Mouse (Mus musculus): ENCODE measurements around the gene Tspo. TPM values are rescaled to one million over a fixed set of nuclear protein-coding genes. Genes with fewer than 3 reads are reported as not detected.

Tspo gene
- total RNA-seq, 2 experiments from 2014 or later: 119 to 209 TPM

DNA sequence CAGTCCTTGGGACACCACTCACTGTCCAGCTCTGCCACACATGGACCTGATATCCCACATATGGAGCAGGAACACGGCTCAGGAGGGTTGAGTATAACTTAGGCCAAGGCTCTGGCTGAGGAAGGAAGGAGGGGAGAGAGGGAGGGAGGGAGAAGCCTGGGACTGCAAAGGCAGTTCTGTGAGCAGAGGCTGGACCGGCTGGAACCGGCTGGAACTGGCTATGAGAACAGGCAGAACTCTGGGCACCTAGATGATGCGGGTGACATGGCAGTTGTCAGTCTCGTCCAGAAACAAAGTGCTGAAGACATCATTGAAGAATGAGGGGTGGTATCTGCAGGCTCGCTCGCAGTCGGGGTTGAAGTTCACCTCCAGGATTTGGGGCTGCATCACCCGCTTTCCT, 13.3 kb downstream of the Tspo start:
- ATAC-seq (ENCODE audit: poor library complexity, severe bottlenecking): no peak

DNA sequence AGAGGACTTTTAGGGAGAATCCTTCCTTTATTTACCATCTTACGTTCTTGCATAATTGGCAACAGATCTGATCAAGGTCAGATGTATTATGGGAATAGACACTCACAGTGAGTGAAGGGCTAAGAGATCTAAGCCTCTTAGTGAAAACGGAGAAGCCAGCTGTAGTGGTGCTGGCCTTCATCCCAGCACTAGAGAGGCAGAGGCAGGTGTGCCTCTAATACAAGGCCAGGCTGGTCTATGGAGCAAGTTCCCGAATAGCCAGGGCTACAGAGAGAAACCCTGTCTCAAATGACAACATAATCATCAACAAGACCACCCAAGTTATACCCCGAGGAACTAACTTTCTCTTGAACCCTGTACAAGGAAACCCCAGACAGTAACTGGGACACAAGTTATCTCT, 19.5 kb downstream of the Tspo start:
- no peak for ATAC-seq (ENCODE audit: poor library complexity, severe bottlenecking)

DNA sequence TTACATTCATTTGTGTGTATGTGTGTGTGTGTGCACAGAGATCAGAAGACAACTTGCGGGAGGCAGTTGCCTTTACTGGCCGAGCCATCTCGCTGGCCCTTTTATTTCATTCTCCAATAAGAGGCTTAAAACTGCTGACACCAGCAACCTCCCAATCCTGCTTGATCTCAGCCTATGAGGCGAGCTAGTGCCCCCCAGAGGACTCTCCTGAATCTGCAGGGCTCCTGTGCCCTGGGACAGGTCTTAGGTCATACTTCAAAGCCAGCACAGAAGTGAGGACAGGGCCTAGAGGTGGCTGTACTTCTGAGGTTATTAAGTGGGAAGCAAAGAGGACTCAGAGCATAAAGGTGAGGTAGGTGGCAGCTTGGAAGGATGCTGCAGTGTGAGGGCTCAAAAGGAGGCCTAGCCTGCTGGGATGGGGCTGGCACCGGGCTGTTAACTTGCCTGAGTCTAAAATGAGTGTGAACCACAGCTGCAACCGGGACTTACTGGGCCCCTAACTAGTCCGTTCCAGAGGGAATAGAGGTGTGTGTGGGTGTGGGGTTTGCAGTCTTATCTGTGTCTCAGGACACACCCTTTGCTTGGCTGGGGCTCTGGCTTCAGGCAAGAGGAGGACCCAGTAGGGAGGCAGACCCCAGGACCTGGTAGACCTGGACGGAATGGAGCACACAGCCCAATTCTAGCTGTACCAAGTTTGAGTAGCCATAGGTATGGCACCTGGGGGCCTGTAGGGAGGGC, 20.2 kb downstream of the Tspo start:
- ATAC-seq (ENCODE audit: poor library complexity, severe bottlenecking): peak; percentile 77

DNA sequence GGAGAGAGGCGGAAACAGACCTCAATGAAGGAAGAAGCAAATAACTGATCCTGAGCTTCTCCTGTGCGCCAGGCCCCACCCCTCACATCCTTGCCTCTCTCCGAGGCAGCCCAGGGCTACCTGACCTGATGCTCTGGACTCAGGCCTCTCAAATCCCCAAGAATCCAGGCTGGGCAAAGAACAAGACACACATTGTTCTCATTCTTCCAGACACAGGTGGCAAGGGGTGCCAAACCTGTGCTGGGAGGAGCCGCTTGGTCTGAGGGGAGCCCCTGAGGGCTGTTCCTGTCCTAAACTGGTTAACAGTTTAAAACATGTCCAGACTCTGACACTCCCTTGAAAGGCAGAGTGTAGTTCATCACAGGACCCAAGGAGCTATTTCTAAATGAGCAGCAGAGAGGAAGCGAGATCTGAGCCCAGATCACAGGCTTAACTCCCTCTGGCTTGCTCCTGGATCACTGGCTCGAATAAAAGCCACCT, 21.4 kb downstream of the Tspo start:
- ATAC-seq (ENCODE audit: poor library complexity, severe bottlenecking): no peak

DNA sequence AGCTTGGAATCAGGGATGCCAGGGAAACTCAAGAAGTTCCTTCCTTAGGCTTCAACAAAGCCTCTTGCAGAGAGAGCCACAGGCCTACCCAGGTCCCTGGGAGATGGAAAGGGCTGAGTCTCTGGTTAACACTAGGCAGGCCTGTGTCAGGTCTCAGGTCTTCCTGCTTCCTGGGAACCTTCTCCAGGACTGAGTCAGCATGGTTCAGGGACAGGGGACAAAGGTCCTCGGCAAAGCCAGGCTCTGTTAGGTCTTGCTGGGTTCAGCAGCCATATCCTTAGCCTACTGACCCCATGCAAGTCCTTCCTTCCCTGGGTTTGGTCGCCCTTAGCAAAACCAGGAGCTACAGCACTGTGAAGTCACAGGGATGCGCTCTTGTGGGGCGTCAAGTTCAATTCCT, 27.4 kb downstream of the Tspo start:
- no peak for ATAC-seq (ENCODE audit: poor library complexity, severe bottlenecking)

DNA sequence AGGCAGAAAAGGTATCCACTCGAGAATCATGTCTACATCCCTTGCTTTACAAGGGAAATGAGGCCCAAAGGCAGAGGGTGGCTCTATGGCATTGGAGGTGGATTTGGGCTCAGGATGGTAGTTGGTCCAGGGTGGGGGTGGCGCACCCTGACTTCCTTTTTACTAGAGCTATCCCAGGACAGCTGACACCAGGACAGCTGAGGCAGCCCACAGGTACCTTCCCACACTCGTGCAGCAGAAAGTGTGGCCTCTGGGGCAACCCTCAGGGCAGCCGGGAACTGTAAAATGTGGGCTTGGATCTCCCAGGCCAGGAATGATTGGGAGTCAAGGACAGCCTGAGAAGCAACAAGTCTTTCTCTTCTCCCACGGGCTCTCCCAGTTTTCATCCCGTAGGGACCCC, 28.4 kb downstream of the Tspo start:
- no peak for ATAC-seq (ENCODE audit: poor library complexity, severe bottlenecking)

DNA sequence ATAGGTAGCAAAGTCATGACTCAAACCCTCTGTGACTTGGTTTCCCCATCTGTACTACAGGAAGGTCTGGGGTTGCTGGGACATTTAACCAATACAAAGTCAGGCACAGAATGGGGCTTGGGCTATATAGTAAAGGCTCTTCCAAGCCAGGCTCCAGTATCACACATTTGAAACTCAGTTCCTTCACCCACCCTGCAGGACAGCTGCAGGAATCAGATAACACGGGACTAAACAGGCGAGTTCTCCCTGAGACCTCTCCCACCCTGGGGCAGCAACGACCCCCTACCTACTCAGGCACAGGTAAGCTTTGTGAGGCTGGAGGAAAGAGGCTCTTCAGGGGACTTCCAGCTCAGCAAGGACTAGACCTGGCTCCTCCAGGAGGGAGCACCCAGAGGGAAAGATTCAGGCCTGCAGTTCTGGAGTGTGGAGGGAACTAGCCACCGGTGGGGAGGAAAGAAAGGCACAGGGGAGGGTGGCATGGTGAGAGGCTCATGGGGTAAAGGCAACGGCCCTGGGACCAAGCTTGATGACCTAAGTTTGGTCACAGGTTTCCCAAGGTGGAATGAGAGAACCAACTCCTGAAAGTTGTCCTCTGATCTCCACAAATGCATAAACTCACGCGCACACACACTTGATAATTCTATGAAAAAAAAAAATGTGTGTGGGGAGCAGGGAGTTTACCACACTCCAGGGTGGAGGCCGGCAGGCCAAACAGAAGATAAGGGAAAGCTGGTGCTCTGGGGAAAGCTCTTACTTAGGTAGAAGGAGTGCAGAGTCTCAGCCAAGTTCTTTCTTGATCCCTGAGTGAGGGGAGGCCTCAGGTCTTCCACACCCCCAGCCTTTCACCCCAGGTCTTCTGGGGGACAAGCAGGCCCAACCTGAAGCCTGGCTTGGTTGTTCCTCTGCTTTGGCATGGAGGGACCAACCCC, 29.1 kb downstream of the Tspo start:
- no peak for ATAC-seq (ENCODE audit: poor library complexity, severe bottlenecking)

DNA sequence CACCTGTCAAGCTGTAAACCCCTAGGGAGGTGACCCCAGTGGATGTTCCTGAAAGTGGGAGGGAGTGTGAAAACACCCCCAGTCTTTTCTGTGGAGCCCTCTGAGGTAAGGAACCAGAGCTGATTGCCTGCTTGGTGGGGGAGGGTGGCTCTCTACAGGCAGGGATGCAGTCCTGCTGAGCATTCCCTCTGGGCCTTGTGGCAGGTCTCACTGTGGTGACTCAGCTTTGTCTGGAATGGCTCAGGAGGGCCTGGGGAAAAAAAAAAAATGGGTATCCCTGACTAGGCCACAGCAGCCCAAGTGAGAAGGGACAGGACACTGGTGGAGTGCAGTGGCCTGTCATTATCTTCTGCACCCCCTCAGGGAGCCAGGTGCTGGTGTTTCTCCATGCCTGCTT, 29.8 kb downstream of the Tspo start:
- no peak for ATAC-seq (ENCODE audit: poor library complexity, severe bottlenecking)

DNA sequence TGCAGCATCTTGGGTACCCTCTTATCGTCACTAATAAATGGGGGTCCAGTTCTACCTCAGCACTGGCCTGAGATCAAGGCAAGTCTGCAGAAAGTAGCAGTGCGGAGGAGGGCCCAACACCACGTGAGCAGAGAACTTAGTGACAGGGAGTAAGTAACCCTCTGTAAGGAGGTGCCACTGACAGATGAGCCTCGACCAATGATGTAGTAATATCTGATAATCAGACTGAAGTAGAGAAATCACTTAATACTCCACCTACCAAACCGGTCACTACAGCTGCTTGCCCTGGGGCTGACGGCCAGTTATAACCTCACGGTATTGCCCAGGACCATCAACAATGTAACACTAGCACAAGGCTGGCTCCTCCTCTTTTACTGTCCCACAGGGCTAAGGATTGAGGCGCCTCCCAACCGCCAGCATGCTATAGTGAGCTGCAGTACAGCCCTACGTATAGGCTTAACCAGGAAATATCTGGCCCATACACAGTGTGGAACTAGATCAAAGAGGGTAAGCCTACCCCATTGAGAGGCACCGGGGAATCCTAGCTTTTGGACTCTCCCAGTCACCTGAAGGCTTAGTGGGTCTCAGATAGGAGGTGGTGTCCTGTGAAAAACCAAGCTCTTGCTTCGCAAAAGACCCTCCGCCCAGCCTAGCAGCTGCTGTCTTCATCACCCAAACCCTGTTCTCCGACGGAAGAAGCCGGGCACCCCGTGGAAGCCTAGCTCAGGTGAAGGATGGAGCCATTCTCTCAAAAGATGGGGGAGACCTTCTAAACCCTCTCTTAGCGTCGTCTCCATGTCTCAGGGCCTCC, 30.5 kb downstream of the Tspo start:
- no peak for ATAC-seq (ENCODE audit: poor library complexity, severe bottlenecking)

DNA sequence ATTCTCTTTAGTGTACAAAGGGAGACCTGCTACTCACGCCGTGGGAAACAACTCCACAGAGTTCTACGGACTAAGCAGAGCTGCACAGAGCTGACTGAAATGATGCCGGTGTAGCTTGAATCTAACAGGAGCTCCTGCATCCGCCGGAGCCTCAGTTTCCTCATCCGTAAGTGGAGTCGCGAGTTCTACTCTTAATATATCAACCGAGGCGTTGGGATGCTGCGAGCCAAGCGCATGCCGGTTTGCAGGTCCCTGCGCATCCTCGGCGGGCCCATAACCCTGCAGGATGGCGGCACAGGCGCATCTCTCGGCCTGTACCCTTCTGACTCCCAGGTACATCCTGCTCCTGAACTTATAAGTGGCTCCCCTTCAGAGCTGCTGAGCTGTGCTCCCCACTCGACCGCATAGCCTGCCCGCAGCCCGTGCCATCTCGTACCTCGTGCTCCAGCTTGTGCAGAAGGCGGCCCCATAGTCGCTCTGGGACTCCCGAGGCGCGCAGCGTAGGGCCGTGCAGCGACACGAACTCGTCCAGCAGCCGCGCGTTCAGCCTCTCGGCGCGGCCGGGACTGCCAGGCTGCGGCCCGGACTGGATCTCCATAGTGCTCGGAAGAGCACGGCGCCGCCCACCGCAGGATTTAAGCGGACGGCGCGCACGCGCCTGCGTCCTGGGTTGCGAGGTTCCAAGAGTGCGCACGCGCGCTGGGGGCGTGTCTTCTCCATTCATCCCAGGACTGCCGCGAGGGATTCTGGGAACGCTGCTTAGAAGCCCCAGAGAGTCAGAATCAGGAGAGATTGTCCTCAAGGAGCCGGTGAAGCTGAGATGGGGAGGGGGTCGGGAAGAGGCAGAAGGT, 31.3 kb downstream of the Tspo start, which contains the start of gene Ttll12:
TSS of gene Ttll12 (minus strand) at position 645 of the 851 bp plus-strand sequence.
- peak; percentile 87 for ATAC-seq (ENCODE audit: poor library complexity, severe bottlenecking)

DNA sequence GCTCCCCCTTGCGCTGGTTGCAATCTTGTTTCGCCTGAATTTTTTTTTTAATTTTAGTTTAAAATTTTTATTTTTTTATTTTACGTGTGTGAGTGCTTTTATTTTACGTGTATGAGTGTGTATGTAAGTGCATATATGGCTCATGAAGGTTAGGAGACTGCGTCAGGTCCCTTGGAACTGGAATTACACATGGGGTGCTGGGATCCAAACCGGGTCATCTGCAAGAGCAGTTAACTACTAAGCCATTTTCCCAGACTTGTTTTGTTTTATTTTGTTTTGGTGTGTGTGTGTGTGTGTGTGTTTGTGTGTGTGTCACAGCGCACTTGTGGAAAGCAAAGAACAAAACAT, 31.9 kb downstream of the Tspo start:
- no peak for ATAC-seq (ENCODE audit: poor library complexity, severe bottlenecking)

DNA sequence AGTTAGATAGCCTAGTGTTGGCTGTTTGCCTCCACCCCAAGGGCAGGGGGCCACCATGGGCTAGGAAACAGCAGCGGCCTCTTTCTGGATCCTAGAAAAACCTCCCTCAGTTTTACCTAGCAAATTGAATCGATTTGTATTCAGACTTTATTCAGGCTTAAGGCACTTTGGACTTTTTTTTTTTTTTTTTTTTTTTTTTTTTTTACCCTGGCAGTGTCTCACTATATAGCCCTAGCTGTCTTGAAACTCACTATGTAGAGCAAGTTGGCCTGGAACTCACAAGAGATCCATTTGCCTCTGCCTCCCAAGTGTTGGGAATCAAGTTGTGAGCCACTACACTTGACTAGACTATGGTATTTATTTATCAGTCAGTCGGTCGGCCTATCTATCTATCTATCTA, 33.4 kb downstream of the Tspo start:
- no peak for ATAC-seq (ENCODE audit: poor library complexity, severe bottlenecking)

DNA sequence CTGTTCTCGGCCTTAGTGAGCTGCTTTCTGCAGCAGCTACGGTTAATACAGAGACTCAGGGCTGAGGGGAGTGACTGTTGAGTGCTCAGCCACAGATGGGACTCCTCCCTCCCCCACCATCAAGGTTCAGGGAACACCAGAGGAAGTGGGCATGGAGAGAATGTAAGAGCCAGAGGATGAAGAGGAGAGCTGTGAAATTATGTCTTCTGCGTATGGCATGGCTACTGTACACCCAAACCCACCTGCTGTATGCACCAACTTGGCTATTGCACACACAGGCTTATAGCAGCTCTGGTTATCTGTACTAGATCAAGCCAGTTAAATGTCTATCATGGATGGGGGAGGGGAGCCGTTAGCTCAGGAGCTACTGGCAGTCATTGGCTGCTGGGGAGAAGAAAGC, 37.8 kb downstream of the Tspo start:
- no peak for ATAC-seq (ENCODE audit: poor library complexity, severe bottlenecking)

DNA sequence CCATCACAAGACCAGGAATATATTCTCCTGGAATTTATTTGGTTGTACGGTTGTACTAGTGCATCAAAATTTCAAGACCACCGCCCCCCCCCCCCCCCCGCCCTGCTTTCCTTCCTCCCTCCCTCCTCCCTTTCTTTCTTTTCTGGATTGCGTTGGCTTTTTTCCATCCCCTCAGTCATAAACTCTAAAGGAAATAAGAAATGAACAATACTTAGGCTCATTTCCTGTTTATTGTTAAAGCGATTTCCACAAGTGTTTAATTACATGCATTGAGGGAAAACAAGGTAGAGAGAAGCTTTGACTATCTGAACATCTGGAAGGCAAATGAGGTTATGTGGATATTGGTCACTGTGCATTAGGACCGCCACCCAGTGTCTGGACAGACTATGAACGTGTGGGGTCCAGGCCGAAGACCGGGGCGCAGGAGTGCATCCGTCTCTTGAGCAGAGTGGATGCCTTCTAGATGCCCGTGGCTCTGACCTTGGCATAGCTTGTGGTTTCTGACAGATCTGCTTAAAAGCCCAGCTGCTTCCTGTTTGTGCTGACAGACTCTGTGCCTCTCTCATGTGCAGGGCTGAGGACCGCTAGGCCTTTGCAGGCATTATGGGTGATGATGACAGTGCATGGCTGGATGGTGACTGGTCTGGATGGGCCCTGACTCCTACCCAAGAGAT, 39.1 kb downstream of the Tspo start:
- peak; percentile 78 for ATAC-seq (ENCODE audit: poor library complexity, severe bottlenecking)

DNA sequence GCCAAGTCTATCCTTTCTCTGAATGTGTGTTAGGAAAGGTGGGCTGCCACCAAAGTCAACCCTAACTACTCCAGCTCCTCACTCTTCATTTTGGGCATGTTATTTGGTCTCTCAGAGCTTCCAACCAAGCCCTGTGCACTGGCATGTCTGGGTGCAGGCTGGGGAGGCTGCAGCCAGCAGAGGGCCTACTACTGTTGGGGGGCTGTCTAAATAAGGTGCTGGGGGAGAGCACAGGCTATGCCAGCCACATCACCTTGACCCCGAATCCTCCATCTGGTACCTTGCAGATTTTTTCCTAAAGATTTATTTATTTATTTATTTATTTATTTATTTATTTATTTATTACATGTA, 39.6 kb downstream of the Tspo start:
- 0 out of 2 replicates have a peak, but pooled peaks have one; percentile 4 for ATAC-seq (ENCODE audit: poor library complexity, severe bottlenecking)

DNA sequence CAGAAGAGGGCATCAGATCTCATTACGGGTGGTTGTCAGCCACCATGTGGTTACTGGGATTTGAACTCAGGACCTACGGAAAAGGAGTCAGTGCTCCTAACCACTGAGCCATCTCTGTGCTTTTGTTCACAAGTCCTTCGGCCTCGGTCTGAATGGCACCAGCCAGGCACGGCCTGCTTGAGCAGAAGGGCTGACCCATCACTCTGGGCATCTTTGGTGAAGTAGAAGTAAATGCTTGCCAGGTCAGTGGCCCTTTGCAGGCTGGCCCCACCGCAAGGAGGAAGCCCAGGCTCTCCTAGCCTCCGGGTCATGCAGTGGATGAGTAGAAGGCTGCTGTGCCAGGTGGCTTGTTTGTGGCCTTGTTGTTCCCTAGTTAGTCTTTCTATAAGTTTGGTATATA, 40.0 kb downstream of the Tspo start:
- ATAC-seq (ENCODE audit: poor library complexity, severe bottlenecking): no peak

DNA sequence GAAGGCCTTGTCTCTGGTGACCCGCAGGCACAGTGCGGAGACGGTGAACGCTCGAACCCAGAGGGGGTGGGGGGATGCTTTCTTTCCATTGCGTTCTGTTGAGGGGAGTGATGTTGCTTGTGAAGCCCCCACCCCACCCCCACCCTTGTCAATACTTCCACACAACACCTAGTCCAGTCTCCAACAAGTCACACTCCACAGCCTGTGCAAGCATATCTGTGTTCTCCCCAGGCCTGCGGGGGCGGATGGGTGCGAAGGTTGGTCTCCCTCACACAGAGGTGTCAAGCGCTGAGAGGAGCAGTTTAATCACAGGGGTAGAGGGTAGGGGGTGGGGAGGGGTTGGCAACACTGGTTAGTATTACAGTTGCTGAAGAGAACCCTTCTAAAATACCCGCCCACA, 42.8 kb downstream of the Tspo start:
- ATAC-seq (ENCODE audit: poor library complexity, severe bottlenecking): no peak

DNA sequence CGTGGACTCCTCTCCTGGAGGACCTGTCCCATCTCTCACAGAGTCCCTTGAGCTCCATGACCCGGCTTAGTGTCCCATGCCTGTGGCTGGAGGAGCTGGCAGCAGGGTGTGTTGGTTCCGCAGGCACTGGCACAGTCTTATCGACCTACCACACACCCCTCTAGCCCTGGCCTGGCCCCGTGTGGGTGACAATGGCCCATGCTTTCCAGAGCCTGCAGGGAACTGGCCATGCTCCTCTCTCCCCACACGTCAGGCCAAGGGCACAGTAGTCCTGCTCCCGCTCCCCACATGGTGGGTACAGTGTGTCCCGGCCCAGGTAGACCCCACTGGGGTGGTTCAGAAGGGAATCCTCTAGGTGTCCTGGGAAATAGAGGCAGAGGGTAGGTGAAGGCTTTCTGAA, 43.3 kb downstream of the Tspo start:
- ATAC-seq (ENCODE audit: poor library complexity, severe bottlenecking): no peak

DNA sequence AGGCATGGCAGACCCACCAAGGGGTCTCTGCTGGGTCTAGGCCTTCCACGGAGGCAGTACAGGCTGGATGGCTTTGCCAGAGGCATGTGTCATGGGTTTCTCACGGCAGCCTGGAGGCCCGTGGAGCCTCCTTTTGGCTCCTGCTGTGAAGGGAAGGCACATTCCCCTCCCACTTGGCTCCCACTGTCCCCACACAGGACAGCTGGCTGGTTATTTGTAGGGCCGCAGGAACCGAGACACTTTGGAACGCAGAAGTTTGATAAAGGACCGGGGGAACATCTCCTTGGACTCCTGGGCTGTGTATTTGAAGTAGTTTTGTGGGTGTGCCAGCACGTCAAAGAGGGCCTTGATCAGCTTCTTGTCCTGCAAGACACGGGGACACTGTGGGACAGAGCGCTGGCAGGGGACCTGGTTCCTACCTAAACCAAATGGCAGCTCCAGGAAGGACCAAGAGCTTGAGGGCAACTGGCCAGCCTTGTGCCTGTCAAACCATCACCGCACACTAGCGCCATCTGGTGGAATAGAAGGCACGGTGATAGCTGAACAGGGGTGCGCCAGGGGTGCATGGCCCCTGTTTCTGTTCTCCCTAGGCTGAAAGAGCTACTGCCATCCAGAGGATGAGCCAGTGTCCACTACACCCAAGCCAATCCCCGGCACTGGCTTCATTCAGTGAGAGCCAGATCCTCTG, 43.9 kb downstream of the Tspo start:
- ATAC-seq (ENCODE audit: poor library complexity, severe bottlenecking): peak; percentile 74

Data from megakaryocyte, adult 5-6 weeks (primary cell).